Mouse (Mus musculus): ENCODE data around the gene Pappa.

Gene Pappa

DNA sequence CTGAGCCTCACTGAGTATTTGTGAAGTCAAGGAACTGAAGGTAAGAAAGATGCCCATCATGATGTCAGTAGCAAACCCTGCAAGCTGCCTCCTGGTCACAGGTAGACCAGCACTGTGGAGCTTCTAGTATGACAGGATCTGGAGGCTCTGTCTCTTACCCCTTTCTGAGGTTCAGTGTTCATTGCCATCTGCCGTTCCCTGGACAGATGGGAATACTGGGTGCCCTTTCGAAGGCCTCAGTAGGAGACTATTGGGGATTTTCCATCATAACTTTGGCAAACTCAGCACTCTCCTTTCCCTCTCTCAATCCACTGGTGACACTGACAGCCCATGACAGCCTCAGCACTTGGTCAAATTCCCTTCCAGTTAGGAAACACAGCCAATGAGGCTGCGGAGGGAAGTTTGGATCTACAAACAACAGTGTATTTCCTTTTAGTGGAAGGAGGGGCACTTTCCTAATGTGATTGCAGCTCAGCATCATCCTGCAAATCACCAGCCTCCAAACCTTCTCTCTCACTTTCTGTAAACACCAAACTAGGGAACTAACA is 42.4 kb downstream of the Pappa start:
- DNase-seq (ENCODE audit: low spot score in 2 of 2), result no peak

GRCm38 (mm10) chr4:65174505-65174904 is 50.5 kb downstream of the Pappa start:
- no peak for DNase-seq (ENCODE audit: low spot score in 2 of 2)

- no peak for DNase-seq (ENCODE audit: low spot score in 2 of 2)
Measured at GRCm38 (mm10) chr4:65178146-65178545, 54.2 kb downstream of the Pappa start.

DNA sequence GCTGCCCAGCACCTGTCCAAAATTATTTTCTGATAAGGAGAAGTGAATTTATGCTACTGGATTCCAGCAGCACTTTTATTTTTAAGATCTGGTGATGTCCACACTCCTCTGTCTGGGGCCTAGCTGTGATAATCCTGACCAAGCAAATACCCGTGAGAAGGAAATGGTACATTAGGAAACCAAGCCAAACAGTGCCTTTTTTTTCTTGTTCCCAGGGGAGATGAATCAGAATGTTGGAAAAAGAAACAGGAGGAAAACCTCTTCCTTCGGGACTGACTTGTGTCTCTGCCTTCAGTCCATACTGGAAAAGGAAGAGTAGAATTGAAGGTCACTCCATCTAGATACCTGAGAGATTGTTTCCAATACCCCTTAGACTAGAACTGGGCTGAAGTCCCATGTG is 63.3 kb downstream of the Pappa start:
- DNase-seq (ENCODE audit: low spot score in 2 of 2), result no peak

DNA sequence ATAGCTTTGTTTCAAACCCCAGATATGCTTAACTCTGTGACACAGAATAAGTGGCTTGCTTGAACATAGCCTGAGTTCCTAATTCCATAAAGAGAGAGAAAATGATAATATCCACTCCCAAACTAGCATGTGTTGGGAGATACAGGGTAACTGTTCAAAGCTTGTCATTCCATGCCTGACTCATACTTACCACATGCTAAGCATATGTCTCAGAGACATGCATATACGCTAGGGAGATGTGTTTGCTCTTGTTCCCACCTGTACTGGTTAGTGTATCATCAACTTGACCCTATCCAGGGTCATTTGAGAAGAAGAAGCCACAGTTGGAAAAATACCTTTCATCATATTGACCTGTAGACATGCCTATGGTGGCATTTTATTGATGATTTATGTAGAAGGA is 63.7 kb downstream of the Pappa start:
- no peak for DNase-seq (ENCODE audit: low spot score in 2 of 2)

GRCm38 (mm10) chr4:65188921-65189485 is 65.0 kb downstream of the Pappa start:
- DNase-seq (ENCODE audit: low spot score in 2 of 2), result no peak

- no peak for DNase-seq (ENCODE audit: low spot score in 2 of 2)
Measured at GRCm38 (mm10) chr4:65192810-65193209, 68.8 kb downstream of the Pappa start.

DNA sequence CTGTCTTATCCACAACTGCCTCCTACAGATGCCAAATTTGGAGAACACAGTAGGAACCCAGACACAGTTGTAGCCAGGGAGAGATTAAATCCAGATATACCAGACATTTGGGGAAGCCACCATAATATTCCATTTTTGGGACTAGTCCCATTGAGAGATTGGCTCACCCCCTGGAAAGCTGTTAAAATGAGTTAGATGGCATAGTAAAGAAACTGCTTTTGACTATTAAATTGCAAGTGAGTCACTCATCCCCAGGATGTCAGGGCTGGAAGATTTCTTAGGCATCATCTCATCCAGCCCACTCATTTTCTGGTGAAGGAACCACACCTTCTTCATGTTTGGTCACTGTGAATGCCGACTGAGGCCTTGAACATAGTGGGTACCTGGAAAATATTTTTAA is 72.0 kb downstream of the Pappa start:
- no peak for DNase-seq (ENCODE audit: low spot score in 2 of 2)

GRCm38 (mm10) chr4:65203666-65204065 is 79.7 kb downstream of the Pappa start:
- no peak for DNase-seq (ENCODE audit: low spot score in 2 of 2)

DNA sequence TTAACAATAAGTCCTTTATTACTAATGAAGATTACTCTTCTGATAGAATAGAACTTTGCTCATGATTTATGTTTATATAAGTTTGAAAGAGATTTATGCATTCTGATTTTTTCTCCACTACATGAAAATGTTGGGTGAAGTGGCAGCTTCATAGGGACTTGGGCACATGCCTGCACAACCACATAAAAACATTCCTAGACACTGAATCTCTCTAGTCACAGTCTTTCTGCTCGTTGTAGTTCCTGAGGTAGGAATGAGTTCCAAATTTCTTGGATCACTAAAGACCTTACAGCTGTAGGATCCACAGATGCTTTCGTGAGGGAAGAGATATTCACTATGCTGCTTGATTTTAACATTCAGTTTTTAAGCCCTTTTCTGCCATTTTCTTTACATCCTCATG is 81.5 kb downstream of the Pappa start:
- no peak for DNase-seq (ENCODE audit: low spot score in 2 of 2)

GRCm38 (mm10) chr4:65209369-65210015 is 85.5 kb downstream of the Pappa start:
- DNase-seq (ENCODE audit: low spot score in 2 of 2), result no peak

- DNase-seq (ENCODE audit: low spot score in 2 of 2), result no peak
Measured at GRCm38 (mm10) chr4:65216682-65217081, 92.7 kb downstream of the Pappa start.

- no peak for DNase-seq (ENCODE audit: low spot score in 2 of 2)
Measured at GRCm38 (mm10) chr4:65217651-65218364, 93.8 kb downstream of the Pappa start.

GRCm38 (mm10) chr4:65223901-65224300 is 99.9 kb downstream of the Pappa start:
- no peak for DNase-seq (ENCODE audit: low spot score in 2 of 2)

DNA sequence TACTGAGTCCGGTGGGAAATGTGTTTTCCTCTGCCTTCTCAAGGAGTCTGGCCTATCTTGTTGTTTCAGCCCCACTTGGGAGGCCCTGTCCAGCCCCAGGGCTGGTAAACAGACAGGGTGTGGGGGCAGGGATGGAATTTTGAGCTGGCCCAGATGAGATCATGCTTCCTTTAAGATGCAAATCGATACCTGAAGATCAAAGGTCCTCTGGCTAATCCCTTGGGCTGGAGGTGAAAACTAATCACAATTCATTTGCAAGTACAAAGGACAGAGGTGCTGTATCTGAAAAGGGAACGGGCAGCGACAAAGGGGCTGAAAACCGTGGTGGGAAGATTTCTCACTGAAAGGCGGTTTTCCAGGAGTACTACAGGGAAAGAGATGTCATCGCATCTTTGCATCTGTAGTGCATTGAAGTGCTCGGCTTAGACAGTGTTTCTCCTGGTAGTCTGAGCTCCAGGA is 114.6 kb downstream of the Pappa start:
- DNase-seq (ENCODE audit: low spot score in 2 of 2), result no peak

DNA sequence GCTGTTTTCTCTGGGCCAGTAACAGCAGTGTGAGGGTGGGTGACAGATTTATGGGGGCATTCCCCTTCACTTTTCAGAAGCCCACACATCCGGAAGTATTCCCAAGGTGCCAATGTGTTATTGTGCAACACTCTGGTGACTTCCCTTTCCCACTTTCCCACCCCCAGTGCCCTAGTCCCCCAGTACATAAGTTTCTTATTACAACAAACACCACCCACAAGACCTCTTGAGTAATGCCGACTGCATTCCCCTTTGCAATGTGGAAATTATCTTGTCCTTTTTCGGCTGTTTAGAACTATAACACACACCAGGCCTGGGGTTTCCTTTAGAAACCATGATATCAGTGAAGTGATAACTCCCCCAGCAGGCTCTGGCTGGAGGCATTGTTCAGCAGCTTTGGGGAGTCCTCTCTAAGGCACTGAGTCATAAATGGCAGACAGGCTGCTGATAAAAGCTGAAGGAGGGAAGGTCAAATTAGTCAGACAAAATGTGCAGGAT is 118.5 kb downstream of the Pappa start:
- DNase-seq (ENCODE audit: low spot score in 2 of 2), result no peak

- no peak for DNase-seq (ENCODE audit: low spot score in 2 of 2)
Measured at GRCm38 (mm10) chr4:65243245-65243644, 119.3 kb downstream of the Pappa start.

- no peak for DNase-seq (ENCODE audit: low spot score in 2 of 2)
Measured at GRCm38 (mm10) chr4:65245015-65245414, 121.0 kb downstream of the Pappa start.

DNA sequence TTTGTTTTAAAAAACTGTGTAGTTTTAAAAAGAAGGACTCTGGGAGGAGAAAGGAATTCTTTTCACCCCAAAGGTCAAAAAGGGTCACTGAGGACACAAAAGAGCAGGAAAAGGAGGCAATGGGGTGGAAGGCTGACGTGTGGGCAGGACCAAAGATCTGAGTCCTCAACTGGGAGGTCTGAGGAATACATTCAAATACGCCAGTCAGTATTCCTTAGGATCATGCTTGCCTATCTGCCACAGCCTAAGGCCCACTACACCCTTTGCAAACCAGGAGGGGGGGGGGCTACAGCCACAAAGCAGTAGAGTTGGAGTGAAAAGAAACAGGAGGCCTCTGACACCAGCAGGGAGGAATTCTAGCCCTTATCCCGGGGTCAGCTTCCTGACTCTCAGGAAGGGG is 121.5 kb downstream of the Pappa start:
- DNase-seq (ENCODE audit: low spot score in 2 of 2), result no peak

DNA sequence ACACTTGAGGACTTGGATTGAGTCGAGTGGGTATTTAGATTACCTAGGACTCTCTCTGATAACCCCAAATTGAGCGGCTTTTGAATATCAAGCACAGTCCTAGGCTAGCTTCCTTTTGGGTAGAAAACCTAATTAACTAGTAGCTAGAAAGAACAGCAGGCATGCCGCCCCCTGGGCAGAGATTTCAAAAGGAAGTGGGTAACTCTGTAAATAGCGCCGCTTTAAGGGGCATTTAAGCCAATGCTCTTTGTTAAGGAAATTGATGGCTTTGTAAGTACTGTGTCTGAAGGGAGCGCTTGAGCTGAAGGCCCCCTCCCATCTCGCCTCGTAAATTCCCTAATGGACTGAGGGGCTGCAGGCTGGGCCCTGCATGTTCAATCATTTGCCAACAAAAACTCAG is 128.2 kb downstream of the Pappa start:
- DNase-seq (ENCODE audit: low spot score in 2 of 2), result no peak

GRCm38 (mm10) chr4:65254073-65254472 is 130.1 kb downstream of the Pappa start:
- DNase-seq (ENCODE audit: low spot score in 2 of 2), result no peak

DNA sequence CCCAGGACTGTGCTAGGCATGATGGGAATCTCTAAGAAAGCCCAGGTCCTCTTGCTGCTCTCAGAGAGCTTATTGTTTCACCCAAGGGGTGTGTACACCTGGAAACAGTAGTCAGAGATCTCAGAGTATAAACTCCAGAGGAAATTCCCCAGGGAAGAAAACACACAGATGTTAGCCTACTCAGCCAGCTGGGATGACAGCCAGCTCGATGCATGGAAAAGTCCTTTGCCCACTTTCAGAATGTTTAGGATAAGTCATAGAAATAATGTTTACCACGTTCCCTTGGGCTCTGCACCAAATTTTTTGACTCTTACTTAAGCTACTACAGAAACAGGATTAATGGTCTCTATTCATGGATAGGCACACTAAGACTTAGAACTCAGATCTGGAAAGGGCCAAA is 143.1 kb downstream of the Pappa start:
- no peak for DNase-seq (ENCODE audit: low spot score in 2 of 2)

GRCm38 (mm10) chr4:65269996-65270395 is 146.0 kb downstream of the Pappa start:
- no peak for DNase-seq (ENCODE audit: low spot score in 2 of 2)

All from spleen, postnatal 14 days (tissue).